8 mouse cellular contexts compared by ENCODE assay signal in the genomic region with DNA sequence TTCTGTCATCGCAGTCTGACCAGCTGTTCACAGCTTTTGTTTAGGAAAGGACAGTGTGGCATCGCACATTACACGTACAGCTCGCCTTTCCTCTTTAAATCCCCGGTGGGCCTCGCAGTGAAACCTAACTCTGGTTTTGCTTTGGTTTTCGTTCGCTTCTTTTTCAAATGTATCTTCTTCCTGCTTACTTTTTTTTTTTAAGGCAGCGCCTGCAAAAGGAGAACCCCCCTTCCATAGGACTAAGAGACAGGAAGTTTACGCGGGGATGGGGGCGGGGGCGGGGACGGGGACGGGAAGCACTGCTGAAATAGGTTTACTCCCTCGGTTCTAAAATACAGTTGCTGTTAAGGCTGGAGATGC. TPM values are rescaled to one million over a fixed set of nuclear protein-coding genes. Genes with fewer than 3 reads are reported as not detected.
DNase-seq lines count a peak whose midpoint lies in the region; ATAC-seq and TF ChIP-seq lines count a peak whose summit lies in the region.

No protein-coding gene starts in this region.

- 15% methylated on average over 16 of the region's 16 CpGs for WGBS in intestine, embryonic 16.5 days
- 12% methylated on average over 16 of the region's 16 CpGs for WGBS in liver, embryonic 14.5 days (ENCODE audit: insufficient replicate concordance)
- WGBS in neural tube, embryonic 12.5 days, result 14% methylated on average over 16 of the region's 16 CpGs

- H3K36me3 ChIP-seq in intestine, embryonic 16.5 days (ENCODE audit: control insufficient read depth, insufficient read depth, low read length), result no peaks in the 10 kb centered on the region
- H3K36me3 ChIP-seq in liver, embryonic 14.5 days (replicated peaks; ENCODE audit: control insufficient read depth, insufficient read depth, low read depth), result no peaks in the 10 kb centered on the region
- H3K36me3 ChIP-seq in neural tube, embryonic 12.5 days, result no peaks in the 10 kb centered on the region

- no peak for TF ChIP-seq POLR2A in brain, embryonic 14.5 days (IDR thresholded peaks at IDR 0.05; ENCODE audit: borderline replicate concordance, extremely low read depth, insufficient read depth, insufficient read length, poor library complexity, severe bottlenecking)

- H3K27ac ChIP-seq in left cerebral cortex, adult 2 months, result peak overlapping the region; percentile 33
- peak overlapping the region; percentile 26 for H3K27ac ChIP-seq in intestine, embryonic 16.5 days (ENCODE audit: low read length)
- H3K27ac ChIP-seq in liver, embryonic 14.5 days, result no peak overlapping the region
- H3K27ac ChIP-seq in neural tube, embryonic 12.5 days, result no peak overlapping the region; the same call in 1 of the 2 replicates

- DNase-seq in left cerebral cortex, adult 2 months (ENCODE audit: extremely low spot score in 1 of 2, low spot score in 2 of 2), result peak in 1 of 2 experiments; percentile 21
- DNase-seq in left cerebral cortex, adult 11 months (ENCODE audit: low spot score), result no peak
- DNase-seq in brain, embryonic 14.5 days (ENCODE audit: low read depth), result peak; percentile 69
- DNase-seq in gastrocnemius, postnatal 4 days (ENCODE audit: low spot score in 2 of 2), result peak; percentile 22 to 36
- DNase-seq in liver, embryonic 14.5 days (ENCODE audit: low read depth in 3 of 3, low spot score in 3 of 3), result peak in 1 of 3 experiments; percentile 35
- DNase-seq in yolk sac, embryonic 10.5 days (ENCODE audit: low spot score), result peak; percentile 62

- no peaks in the 10 kb centered on the region for H3K9me3 ChIP-seq in intestine, embryonic 16.5 days (ENCODE audit: control insufficient read depth, low read length)
- H3K9me3 ChIP-seq in liver, embryonic 14.5 days (ENCODE audit: control insufficient read depth, low read length), result no peaks in the 10 kb centered on the region
- H3K9me3 ChIP-seq in neural tube, embryonic 12.5 days, result no peaks in the 10 kb centered on the region

- peak overlapping the region; percentile 17 for H3K4me2 ChIP-seq in intestine, embryonic 16.5 days (ENCODE audit: low read depth, low read length)
- peak overlapping the region; percentile 51 for H3K4me2 ChIP-seq in liver, embryonic 14.5 days (ENCODE audit: low read depth)
- H3K4me2 ChIP-seq in neural tube, embryonic 12.5 days (replicated peaks), result peak overlapping the region; percentile 57

- no peaks in the 10 kb centered on the region for H3K27me3 ChIP-seq in intestine, embryonic 16.5 days (replicated peaks; ENCODE audit: control insufficient read depth, insufficient read depth, low read length)
- H3K27me3 ChIP-seq in liver, embryonic 14.5 days (ENCODE audit: control insufficient read depth, insufficient read depth, low read length), result no peaks in the 10 kb centered on the region
- H3K27me3 ChIP-seq in neural tube, embryonic 12.5 days (replicated peaks), result no peaks in the 10 kb centered on the region

- TF ChIP-seq EP300 in liver, embryonic 14.5 days (IDR thresholded peaks at IDR 0.05; ENCODE audit: low read depth), result no peak

- ATAC-seq in intestine, embryonic 16.5 days, result peak; percentile 84
- ATAC-seq in liver, embryonic 14.5 days (ENCODE audit: insufficient read depth), result peak; percentile 57
- peak; percentile 79 for ATAC-seq in neural tube, embryonic 12.5 days (ENCODE audit: low FRiP score, low read depth)

- no peaks in the 10 kb centered on the region for H3K4me1 ChIP-seq in intestine, embryonic 16.5 days (ENCODE audit: control insufficient read depth, insufficient read depth, low read length)
- H3K4me1 ChIP-seq in liver, embryonic 14.5 days (replicated peaks; ENCODE audit: control insufficient read depth in 2 of 2, insufficient read depth in 2 of 2, low read length in 1 of 2), result 0 out of 4 replicates have a peak, but pooled peaks cover 0 to 3% of the 10 kb centered on the region in 2 experiments
- no peaks in the 10 kb centered on the region for H3K4me1 ChIP-seq in neural tube, embryonic 12.5 days

- H3K9ac ChIP-seq in intestine, embryonic 16.5 days (ENCODE audit: low read depth, low read length), result peak overlapping the region; percentile 1; the same call in 1 of the 2 replicates
- peak overlapping the region; percentile 38; the same call in 1 of the 2 replicates for H3K9ac ChIP-seq in liver, embryonic 14.5 days (replicated peaks)
- H3K9ac ChIP-seq in neural tube, embryonic 12.5 days, result peak overlapping the region; percentile 47

- peak overlapping the region; percentile 58 for H3K4me3 ChIP-seq in left cerebral cortex, adult 2 months
- peak overlapping the region; percentile 5 for H3K4me3 ChIP-seq in intestine, embryonic 16.5 days (ENCODE audit: low read length)
- peak overlapping the region; percentile 12 to 26 for H3K4me3 ChIP-seq in liver, embryonic 14.5 days (ENCODE audit: insufficient read depth in 1 of 2, low read depth in 2 of 2, low read length in 2 of 2)
- H3K4me3 ChIP-seq in neural tube, embryonic 12.5 days, result peak overlapping the region; percentile 35

- intact Hi-C loops in left cerebral cortex, adult 2 months (cut with DNase I), result loop anchor here (5.0 kb wide), 1 partner anchor 49 kb away; no protein-coding TSS in a partner anchor

- TF ChIP-seq CTCF in left cerebral cortex, adult 2 months (IDR thresholded peaks at IDR 0.05), result no peak
- no peak for TF ChIP-seq CTCF in brain, embryonic 14.5 days (IDR thresholded peaks at IDR 0.05; ENCODE audit: borderline replicate concordance, extremely low read depth, insufficient read depth, insufficient read length)
- no peak for TF ChIP-seq CTCF in liver, embryonic 14.5 days (IDR thresholded peaks at IDR 0.05; ENCODE audit: low read depth)

RNA-seq across cellular contexts. Expression of gene Abcg2, which starts 12.0 kb away (rescaled TPM):
- total RNA-seq in left cerebral cortex, adult 2 months (2021), result 10 to 100 TPM; 23.2 to 23.7 TPM
- 20.5 and 22.1 TPM in 2 replicates for polyA plus RNA-seq in brain, embryonic 14.5 days (2012; rRNA removed)
- 10 to 100 TPM; 28.8 to 31.4 TPM for total RNA-seq in gastrocnemius, postnatal 4 days (2021)
- 99.1 and 102 TPM in 2 replicates for polyA plus RNA-seq in intestine, embryonic 16.5 days (2015; fragmentation: Nextera tagmentation; extraction: Ambion mirVana)
- 49.2 and 66.5 TPM in 2 replicates for polyA plus RNA-seq in liver, embryonic 14.5 days (2012; rRNA removed)
- polyA plus RNA-seq in liver, embryonic 14.5 days (2014; fragmentation: Nextera tagmentation; extraction: Ambion mirVana), result 166 and 171 TPM in 2 replicates
- polyA plus RNA-seq in neural tube, embryonic 12.5 days (2016; fragmentation: Nextera tagmentation; extraction: Ambion mirVana), result 40.4 and 44.0 TPM in 2 replicates

Comparison
In these comparisons a context has a peak if more than half of its experiments do, and no peak if none do; other contexts are left out.
1. H3K27ac ChIP-seq: peak in left cerebral cortex, adult 2 months (single experiment) and intestine, embryonic 16.5 days (single experiment); none in liver, embryonic 14.5 days (single experiment) and neural tube, embryonic 12.5 days (single experiment).
2. H3K4me3 ChIP-seq: peak in every context shown above with its lines; median percentile 58 in left cerebral cortex, adult 2 months; 35 in neural tube, embryonic 12.5 days; 19 in liver, embryonic 14.5 days; 5 in intestine, embryonic 16.5 days.
3. Peak in every context shown above with its lines, with median percentiles within 50 percentile points of each other: ATAC-seq, H3K4me2 ChIP-seq and H3K9ac ChIP-seq.